Mouse (Mus musculus) spleen, postnatal 10 days (tissue): Measurements from ENCODE around the gene Faap20.

Experiments
- DNase-seq, 2 experiments: peaks; one replicate each; pipeline ENCODE4 v3.0.0; 2021 to 2022; ENCODE audit warnings: low spot score in 2 of 2

The Faap20 gene

GRCm38 (mm10) chr4:155249648-155250351 is at the start of gene Faap20:
Gene Faap20 (plus strand): TSS chr4:155249802.
- DNase-seq, result peak; percentile 75 to 81

GRCm38 (mm10) chr4:155200861-155201390 is 48.7 kb upstream of the Faap20 start:
- peak in 1 of 2 experiments; percentile 55 for DNase-seq

- no peak for DNase-seq
Observed at GRCm38 (mm10) chr4:155201764-155202163, 47.8 kb upstream of the Faap20 start.

- DNase-seq, result no peak
Observed at GRCm38 (mm10) chr4:155205919-155206318, 43.7 kb upstream of the Faap20 start.

- no peak for DNase-seq
Observed at GRCm38 (mm10) chr4:155206498-155206897, 43.1 kb upstream of the Faap20 start.

- DNase-seq, result no peak
Observed at GRCm38 (mm10) chr4:155207841-155208240, 41.8 kb upstream of the Faap20 start.

- no peak for DNase-seq
Observed at GRCm38 (mm10) chr4:155208613-155209012, 41.0 kb upstream of the Faap20 start.

GRCm38 (mm10) chr4:155209079-155209478 is 40.5 kb upstream of the Faap20 start:
- no peak for DNase-seq

- no peak for DNase-seq
Observed at GRCm38 (mm10) chr4:155209494-155209893, 40.1 kb upstream of the Faap20 start.

- DNase-seq, result no peak
Observed at GRCm38 (mm10) chr4:155213052-155213751, 36.4 kb upstream of the Faap20 start.

- no peak for DNase-seq
Observed at GRCm38 (mm10) chr4:155213752-155214054, 35.9 kb upstream of the Faap20 start.

- no peak for DNase-seq
Observed at GRCm38 (mm10) chr4:155214188-155214587, 35.4 kb upstream of the Faap20 start.

GRCm38 (mm10) chr4:155214793-155215192 is 34.8 kb upstream of the Faap20 start:
- no peak for DNase-seq

GRCm38 (mm10) chr4:155215203-155215602 is 34.4 kb upstream of the Faap20 start:
- no peak for DNase-seq

- no peak for DNase-seq
Observed at GRCm38 (mm10) chr4:155215773-155216630, 33.6 kb upstream of the Faap20 start.

- DNase-seq, result peak in 1 of 2 experiments; percentile 37
Observed at GRCm38 (mm10) chr4:155217241-155218103, 32.1 kb upstream of the Faap20 start.

- no peak for DNase-seq
Observed at GRCm38 (mm10) chr4:155218104-155218732, 31.4 kb upstream of the Faap20 start.

- no peak for DNase-seq
Observed at GRCm38 (mm10) chr4:155219271-155220212, 30.1 kb upstream of the Faap20 start.
